Mouse (Mus musculus) forebrain, embryonic 12.5 days (tissue): ENCODE results near the gene Pde11a. TPM values are rescaled to one million over a fixed set of nuclear protein-coding genes. Genes with fewer than 3 reads are reported as not detected.

Experiments
- ATAC-seq: fragments of 200-750 bp; cut with Nextera tagmentation; 2 replicates; pipeline ENCODE4 v1.8.0; 2017; ENCODE audit warnings: moderate TSS enrichment; ENCODE audit not compliant: low FRiP score
- H3K27ac ChIP-seq: fragments of 300-500 bp; sonication (generic); 2 replicates; pipeline ENCODE4 v1.5.1; 2016; ENCODE audit warnings: mild to moderate bottlenecking
- H3K27me3 ChIP-seq: fragments of 300-500 bp; sonication (generic); 2 replicates; pipeline ENCODE4 v1.6.1; 2016; ENCODE audit warnings: mild to moderate bottlenecking
- H3K36me3 ChIP-seq: fragments of 300-500 bp; sonication (generic); replicated peaks from 2 replicates; pipeline ENCODE4 v1.6.1; 2016; ENCODE audit warnings: mild to moderate bottlenecking
- H3K4me1 ChIP-seq: fragments of 300-500 bp; sonication (generic); 2 replicates; pipeline ENCODE4 v1.6.1; 2016
- H3K4me2 ChIP-seq: fragments of 300-500 bp; sonication (generic); 2 replicates; pipeline ENCODE4 v1.6.1; 2016; ENCODE audit warnings: mild to moderate bottlenecking, moderate library complexity
- H3K4me3 ChIP-seq: fragments of 300-500 bp; sonication (generic); replicated peaks from 2 replicates; pipeline ENCODE4 v1.5.1; 2016; ENCODE audit warnings: mild to moderate bottlenecking
- H3K9ac ChIP-seq: fragments of 300-500 bp; sonication (generic); 2 replicates; pipeline ENCODE4 v1.6.1; 2016; ENCODE audit warnings: mild to moderate bottlenecking
- H3K9me3 ChIP-seq: fragments of 300-500 bp; sonication (generic); 2 replicates; pipeline ENCODE4 v1.6.1; 2016
- WGBS: fragments of 180-500 bp; shearing (Covaris S2); methylation state at CpG from one replicate; pipeline ENCODE4 v1.1.7; 2016; 5-methylcytosine and 5-hydroxymethylcytosine counted together
- polyA plus RNA-seq: library from polyadenylated mRNA; unstranded; fragments of >200 nt; fragmentation: Nextera tagmentation; extraction: Ambion mirVana; gene quantifications from 2 replicates; pipeline ENCODE4 v1.2.1, GENCODE M21; 2016

Gene Pde11a
- polyA plus RNA-seq, 1 experiment from 2014 or later, result 0.08 TPM

GRCm38 (mm10) chr2:76016136-76016535 lies 322.4 kb downstream of the Pde11a start:
- no peaks in the 10 kb centered on the region for H3K36me3 ChIP-seq
- H3K9me3 ChIP-seq, result no peaks in the 10 kb centered on the region
- H3K27ac ChIP-seq, result no peak overlapping the region
- 83% methylated on average over 8 of the region's 8 CpGs for WGBS
- H3K4me2 ChIP-seq, result no peak overlapping the region
- H3K9ac ChIP-seq, result no peak overlapping the region
- ATAC-seq, result no peak
- H3K27me3 ChIP-seq, result peaks cover 3% of the 10 kb centered on the region; the same call in 1 of the 2 replicates
- no peak overlapping the region for H3K4me3 ChIP-seq
- peaks cover 15% of the 10 kb centered on the region for H3K4me1 ChIP-seq

GRCm38 (mm10) chr2:76015460-76015859 lies 323.1 kb downstream of the Pde11a start:
- 92% methylated on average over 7 of the region's 7 CpGs for WGBS
- Histone ChIP-seq H3K4me2 (no peak overlapping the region), H3K4me3 (no peak overlapping the region), H3K36me3 (no peaks in the 10 kb centered on the region), H3K9ac (no peak overlapping the region), H3K27ac (no peak overlapping the region), H3K9me3 (no peaks in the 10 kb centered on the region), H3K4me1 (peaks cover 15% of the 10 kb centered on the region), H3K27me3 (peaks cover 3% of the 10 kb centered on the region; the same call in 1 of the 2 replicates)
- ATAC-seq, result no peak

GRCm38 (mm10) chr2:76014659-76015058 lies 323.9 kb downstream of the Pde11a start:
- H3K4me2 ChIP-seq, result no peak overlapping the region
- H3K4me1 ChIP-seq, result peaks cover 15% of the 10 kb centered on the region
- ATAC-seq, result no peak
- WGBS, result 95% methylated on average over 3 of the region's 3 CpGs
- no peak overlapping the region for H3K4me3 ChIP-seq
- H3K9ac ChIP-seq, result no peak overlapping the region
- no peaks in the 10 kb centered on the region for H3K9me3 ChIP-seq
- H3K27ac ChIP-seq, result no peak overlapping the region
- H3K27me3 ChIP-seq, result peaks cover 3% of the 10 kb centered on the region; the same call in 1 of the 2 replicates
- H3K36me3 ChIP-seq, result no peaks in the 10 kb centered on the region

GRCm38 (mm10) chr2:76006194-76006593 lies 332.4 kb downstream of the Pde11a start:
- Histone ChIP-seq H3K4me2 (no peak overlapping the region), H3K4me3 (no peak overlapping the region), H3K4me1 (0 out of 2 replicates have a peak, but pooled peaks cover 4% of the 10 kb centered on the region), H3K9ac (no peak overlapping the region), H3K36me3 (no peaks in the 10 kb centered on the region), H3K27me3 (no peaks in the 10 kb centered on the region), H3K27ac (no peak overlapping the region), H3K9me3 (no peaks in the 10 kb centered on the region)
- ATAC-seq, result no peak
- 25% methylated on average over 4 of the region's 4 CpGs for WGBS

- no peak overlapping the region for H3K4me3 ChIP-seq
- 0 out of 2 replicates have a peak, but pooled peaks cover 4% of the 10 kb centered on the region for H3K4me1 ChIP-seq
- no peak overlapping the region for H3K9ac ChIP-seq
- H3K27me3 ChIP-seq, result no peaks in the 10 kb centered on the region
- WGBS, result 71% methylated on average over 9 of the region's 9 CpGs
- no peak for ATAC-seq
- H3K9me3 ChIP-seq, result no peaks in the 10 kb centered on the region
- no peaks in the 10 kb centered on the region for H3K36me3 ChIP-seq
- no peak overlapping the region for H3K4me2 ChIP-seq
- no peak overlapping the region for H3K27ac ChIP-seq
These were observed 335.7 kb downstream of the Pde11a start for GRCm38 (mm10) chr2:76002899-76003298.

GRCm38 (mm10) chr2:76001392-76001791 lies 337.2 kb downstream of the Pde11a start:
- no peaks in the 10 kb centered on the region for H3K36me3 ChIP-seq
- WGBS, result 44% methylated on average over 8 of the region's 8 CpGs
- no peak overlapping the region for H3K4me3 ChIP-seq
- ATAC-seq, result no peak
- H3K4me1 ChIP-seq, result 0 out of 2 replicates have a peak, but pooled peaks cover 4% of the 10 kb centered on the region
- H3K9ac ChIP-seq, result no peak overlapping the region
- no peaks in the 10 kb centered on the region for H3K9me3 ChIP-seq
- H3K27me3 ChIP-seq, result no peaks in the 10 kb centered on the region
- H3K27ac ChIP-seq, result no peak overlapping the region
- H3K4me2 ChIP-seq, result no peak overlapping the region

- H3K4me3 ChIP-seq, result no peak overlapping the region
- H3K27me3 ChIP-seq, result no peaks in the 10 kb centered on the region
- no peak overlapping the region for H3K4me2 ChIP-seq
- H3K4me1 ChIP-seq, result no peaks in the 10 kb centered on the region
- ATAC-seq, result no peak
- no peaks in the 10 kb centered on the region for H3K9me3 ChIP-seq
- H3K9ac ChIP-seq, result no peak overlapping the region
- 72% methylated on average over 12 of the region's 12 CpGs for WGBS
- no peaks in the 10 kb centered on the region for H3K36me3 ChIP-seq
- H3K27ac ChIP-seq, result no peak overlapping the region
These were observed 338.9 kb downstream of the Pde11a start for GRCm38 (mm10) chr2:75999636-76000035.

- H3K9ac ChIP-seq, result no peak overlapping the region
- H3K27ac ChIP-seq, result no peak overlapping the region
- H3K4me3 ChIP-seq, result no peak overlapping the region
- H3K4me1 ChIP-seq, result no peaks in the 10 kb centered on the region
- ATAC-seq, result no peak
- no peaks in the 10 kb centered on the region for H3K27me3 ChIP-seq
- H3K9me3 ChIP-seq, result no peaks in the 10 kb centered on the region
- WGBS, result 68% methylated on average over 8 of the region's 8 CpGs
- no peaks in the 10 kb centered on the region for H3K36me3 ChIP-seq
- no peak overlapping the region for H3K4me2 ChIP-seq
These were observed 339.9 kb downstream of the Pde11a start for GRCm38 (mm10) chr2:75998692-75999091.

- H3K9me3 ChIP-seq, result no peaks in the 10 kb centered on the region
- H3K4me2 ChIP-seq, result no peak overlapping the region
- H3K27ac ChIP-seq, result no peak overlapping the region
- no peak overlapping the region for H3K4me3 ChIP-seq
- 75% methylated on average over 12 of the region's 12 CpGs for WGBS
- no peak for ATAC-seq
- no peak overlapping the region for H3K9ac ChIP-seq
- H3K36me3 ChIP-seq, result no peaks in the 10 kb centered on the region
- no peaks in the 10 kb centered on the region for H3K27me3 ChIP-seq
- H3K4me1 ChIP-seq, result no peaks in the 10 kb centered on the region
These were observed 340.8 kb downstream of the Pde11a start for GRCm38 (mm10) chr2:75997726-75998125.

GRCm38 (mm10) chr2:75994841-75995240 lies 343.7 kb downstream of the Pde11a start:
- Histone ChIP-seq H3K4me1 (no peaks in the 10 kb centered on the region), H3K4me3 (no peak overlapping the region), H3K9me3 (no peaks in the 10 kb centered on the region), H3K9ac (no peak overlapping the region), H3K27ac (no peak overlapping the region), H3K27me3 (no peaks in the 10 kb centered on the region), H3K4me2 (no peak overlapping the region), H3K36me3 (no peaks in the 10 kb centered on the region)
- ATAC-seq, result no peak
- WGBS, result 96% methylated on average over 11 of the region's 11 CpGs

- Histone ChIP-seq H3K27me3 (no peaks in the 10 kb centered on the region), H3K9me3 (no peaks in the 10 kb centered on the region), H3K27ac (no peak overlapping the region), H3K36me3 (no peaks in the 10 kb centered on the region), H3K4me2 (no peak overlapping the region), H3K4me3 (no peak overlapping the region), H3K4me1 (peaks cover 12% of the 10 kb centered on the region; the same call in 1 of the 2 replicates), H3K9ac (no peak overlapping the region)
- WGBS, result 79% methylated on average over 6 of the region's 6 CpGs
- no peak for ATAC-seq
These were observed 346.9 kb downstream of the Pde11a start for GRCm38 (mm10) chr2:75991581-75992205.

GRCm38 (mm10) chr2:75990885-75991539 lies 347.6 kb downstream of the Pde11a start:
- Histone ChIP-seq H3K4me1 (peaks cover 12% of the 10 kb centered on the region; the same call in 1 of the 2 replicates), H3K4me2 (no peak overlapping the region), H3K27ac (no peak overlapping the region), H3K9ac (no peak overlapping the region), H3K36me3 (no peaks in the 10 kb centered on the region), H3K4me3 (no peak overlapping the region), H3K27me3 (no peaks in the 10 kb centered on the region), H3K9me3 (no peaks in the 10 kb centered on the region)
- WGBS, result 53% methylated on average over 13 of the region's 13 CpGs
- no peak for ATAC-seq

- Histone ChIP-seq H3K9ac (no peak overlapping the region), H3K9me3 (no peaks in the 10 kb centered on the region), H3K4me3 (no peak overlapping the region), H3K4me1 (peaks cover 16% of the 10 kb centered on the region; the same call in 1 of the 2 replicates), H3K27ac (no peak overlapping the region), H3K27me3 (no peaks in the 10 kb centered on the region), H3K4me2 (no peak overlapping the region), H3K36me3 (no peaks in the 10 kb centered on the region)
- ATAC-seq, result no peak
- 57% methylated on average over 4 of the region's 4 CpGs for WGBS
These were observed 348.9 kb downstream of the Pde11a start for GRCm38 (mm10) chr2:75989694-75990093.
